Mouse (Mus musculus): ENCODE measurements around the gene Camk2g.

DNA sequence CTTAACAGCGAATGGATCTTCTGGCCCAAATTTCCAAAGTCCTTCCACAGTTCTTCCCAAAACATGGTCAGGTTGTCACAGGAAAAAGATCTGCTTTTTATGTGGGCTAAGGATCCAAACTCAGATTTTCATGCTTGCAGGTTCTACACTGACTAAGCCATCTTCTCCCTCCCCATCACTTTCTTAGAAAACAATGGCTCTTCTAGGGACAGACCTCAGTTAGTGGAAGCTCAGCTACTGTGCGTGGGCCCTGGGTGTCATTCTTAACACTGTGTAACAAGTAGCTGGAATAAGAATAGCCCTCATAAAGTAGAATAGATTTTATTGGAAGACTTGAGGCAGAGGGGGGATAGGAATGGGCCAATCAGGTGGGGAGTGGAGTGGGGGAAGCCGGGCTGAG, 21.6 kb upstream of the Camk2g start:
- TF ChIP-seq CTCF (IDR thresholded peaks at IDR 0.05; ENCODE audit: low read depth, low read length) (no peak), EP300 (IDR thresholded peaks at IDR 0.05; ENCODE audit: insufficient read depth, low read depth, low read length) (no peak), POLR2A (IDR thresholded peaks at IDR 0.05; ENCODE audit: insufficient read depth, low read length) (no peak)
